Mouse (Mus musculus): ENCODE measurements at regions not wholly inside any gene's neighbourhood (a gene's known extent, or its start where the extent isn't known, plus 50 kb on each side); places are given as distances from the start of the nearest gene placed in this dataset.

DNA sequence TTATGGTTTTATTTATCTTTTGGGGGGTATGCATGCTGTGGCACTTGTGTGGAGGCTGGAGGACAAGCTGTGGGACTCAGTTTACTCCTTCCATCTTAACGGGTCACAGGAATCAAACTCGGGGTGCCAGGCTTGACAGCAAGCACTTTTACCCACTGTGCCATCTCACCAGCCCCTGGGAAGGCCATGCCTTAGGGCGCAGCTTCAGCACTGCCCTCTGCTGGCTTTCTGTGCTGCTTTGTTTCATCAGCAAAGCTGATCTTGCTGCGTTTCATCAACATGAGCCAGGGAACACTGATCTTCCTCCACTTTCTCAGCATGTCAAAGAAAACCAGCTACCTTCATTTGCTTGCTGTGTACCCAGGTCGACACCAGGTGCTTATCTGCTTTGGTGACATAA lies 2086.6 kb downstream of the A830018L16Rik start:
- no peak overlapping the region for H3K4me3 ChIP-seq (replicated peaks in 1 of 3; ENCODE audit: low read depth in 2 of 3, low read length in 2 of 3, poor library complexity in 1 of 3)
- H3K27ac ChIP-seq (ENCODE audit: insufficient read depth, low read depth): no peak overlapping the region
- H3K4me1 ChIP-seq (ENCODE audit: control insufficient read depth in 1 of 2, insufficient read depth in 2 of 2): peaks cover 8 to 18% of the 10 kb centered on the region in 2 experiments
- DNase-seq (ENCODE audit: extremely low read depth): peak; percentile 57
- H3K9me3 ChIP-seq (replicated peaks; ENCODE audit: low read length): no peaks in the 10 kb centered on the region
- H3K36me3 ChIP-seq (replicated peaks in 1 of 2; ENCODE audit: control insufficient read depth in 1 of 2, insufficient read depth in 1 of 2, low read length in 1 of 2): no peaks in the 10 kb centered on the region
- H3K4me2 ChIP-seq (ENCODE audit: insufficient read depth, low read depth, poor library complexity, severe bottlenecking): no peak overlapping the region
- no peaks in the 10 kb centered on the region for H3K79me2 ChIP-seq (replicated peaks; ENCODE audit: control insufficient read depth, extremely low read depth, insufficient read depth, poor library complexity, severe bottlenecking)
- H3K9ac ChIP-seq (ENCODE audit: insufficient read depth, low read depth): no peak overlapping the region
- TF ChIP-seq USF2 (conservative IDR thresholded peaks at IDR 0.05; ENCODE audit: low read depth, low read length): no peak
- no peak for TF ChIP-seq USF1 (IDR thresholded peaks at IDR 0.05; ENCODE audit: low read depth, low read length)
- TF ChIP-seq MYC (IDR thresholded peaks at IDR 0.05; ENCODE audit: low read depth, low read length): 0 out of 2 replicates have a peak, but pooled peaks have one; percentile 25
- TF ChIP-seq ELF1 (IDR thresholded peaks at IDR 0.05; ENCODE audit: low read depth, low read length): no peak
- no peak for TF ChIP-seq MAX (IDR thresholded peaks at IDR 0.05; ENCODE audit: low read length)
- TF ChIP-seq ZMIZ1 (IDR thresholded peaks at IDR 0.05; ENCODE audit: low read depth, low read length): no peak
- no peak for TF ChIP-seq TCF12 (IDR thresholded peaks at IDR 0.05; ENCODE audit: low read depth, low read length)
- TF ChIP-seq NRF1 (IDR thresholded peaks at IDR 0.05; ENCODE audit: low read depth, low read length): no peak
- TF ChIP-seq POLR2A (IDR thresholded peaks at IDR 0.05; ENCODE audit: low read depth, low read length): no peak
- no peak for TF ChIP-seq JUND (conservative IDR thresholded peaks at IDR 0.05; ENCODE audit: low read depth, low read length)
- no peak for TF ChIP-seq KAT2A (IDR thresholded peaks at IDR 0.05; ENCODE audit: insufficient replicate concordance, low read length)
- no peak; the same call in 1 of the 2 replicates for TF ChIP-seq HCFC1 (IDR thresholded peaks at IDR 0.05; ENCODE audit: low read depth, low read length)
- no peak for TF ChIP-seq ZNF384 (IDR thresholded peaks at IDR 0.05; ENCODE audit: low read depth, low read length)
- TF ChIP-seq E2F4 (IDR thresholded peaks at IDR 0.05; ENCODE audit: insufficient replicate concordance, low read depth, low read length): no peak
- TF ChIP-seq ZC3H11A (IDR thresholded peaks at IDR 0.05; ENCODE audit: low read depth, low read length): 0 out of 2 replicates have a peak, but pooled peaks have one; percentile 5
- no peak for TF ChIP-seq IRF4 (IDR thresholded peaks at IDR 0.05; ENCODE audit: low read depth, low read length)
- TF ChIP-seq MXI1 (IDR thresholded peaks at IDR 0.05; ENCODE audit: low read depth, low read length): no peak
- peak; percentile 86 for TF ChIP-seq SMC3 (IDR thresholded peaks at IDR 0.05; ENCODE audit: low read depth, low read length)
- TF ChIP-seq RCOR1 (conservative IDR thresholded peaks at IDR 0.05; ENCODE audit: low read depth, low read length): no peak
- TF ChIP-seq ZKSCAN1 (IDR thresholded peaks at IDR 0.05; ENCODE audit: borderline replicate concordance, low read depth, low read length): no peak
- TF ChIP-seq MAFK (IDR thresholded peaks at IDR 0.05; ENCODE audit: insufficient replicate concordance, low read length): no peak
- peak; percentile 72 for TF ChIP-seq RAD21 (IDR thresholded peaks at IDR 0.05; ENCODE audit: low read depth, low read length)
- TF ChIP-seq SIN3A (IDR thresholded peaks at IDR 0.05; ENCODE audit: low read length): no peak
- TF ChIP-seq CTCF (conservative IDR thresholded peaks at IDR 0.05 in 1 of 2, IDR thresholded peaks at IDR 0.05 in 1 of 2; ENCODE audit: low read depth in 2 of 2, low read length in 2 of 2): peak; percentile 21 to 74; a peak in 2 of 4 replicates
- no peak for TF ChIP-seq JUN (IDR thresholded peaks at IDR 0.05; ENCODE audit: insufficient read depth, low read depth, low read length)
- in situ Hi-C loops (cut with MboI; ENCODE audit: low pct_ligation_motif_present, low pct_unique_long_range_greater_than_20kb, low sequenced_read_pairs): no loop called here
- dilution Hi-C loops (cut with MboI; ENCODE audit: extremely low pct_ligation_motif_present, extremely low pct_unique_long_range_greater_than_20kb, low sequenced_read_pairs): no loop called here
- H3K27me3 ChIP-seq (replicated peaks): no peaks in the 10 kb centered on the region
